Mouse (Mus musculus): ENCODE results near the gene Hist1h4b. TPM values are rescaled to one million over a fixed set of nuclear protein-coding genes. Genes with fewer than 3 reads are reported as not detected.

Gene Hist1h4b
- polyA plus RNA-seq, 1 experiment, result 27.4 TPM

DNA sequence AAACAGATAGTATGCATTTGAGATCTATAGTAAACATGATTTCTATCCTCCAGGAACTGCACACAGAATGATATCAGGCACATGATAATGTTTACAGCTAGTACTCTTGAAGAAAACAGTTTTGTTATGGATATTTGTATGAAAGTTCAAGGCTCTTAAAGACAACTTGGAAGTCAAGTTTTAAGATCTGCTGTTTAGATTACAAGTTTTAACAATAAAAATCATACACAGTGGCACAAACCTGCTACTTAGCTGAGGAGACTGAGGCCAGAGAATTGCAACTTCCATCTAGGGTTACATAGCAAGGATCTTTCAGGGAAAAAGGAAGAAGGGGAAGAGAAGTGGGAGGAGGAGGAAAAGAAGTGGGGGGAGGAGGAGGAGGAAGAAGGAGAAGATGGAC is 1.8 kb upstream of the Hist1h4b start:
- H3K4me1 ChIP-seq (ENCODE audit: control insufficient read depth, insufficient read depth, insufficient read length), result peaks cover 2% of the 10 kb centered on the region; the same call in 1 of the 2 replicates
- H3K4me3 ChIP-seq (ENCODE audit: extremely low read depth, insufficient read depth, insufficient read length), result no peak overlapping the region
- DNase-seq (ENCODE audit: low read depth in 1 of 2, low spot score in 2 of 2), result no peak
- TF ChIP-seq POLR2A (IDR thresholded peaks at IDR 0.05; ENCODE audit: low read depth, low read length), result no peak
- no peak for TF ChIP-seq CTCF (IDR thresholded peaks at IDR 0.05; ENCODE audit: extremely low read depth, insufficient read depth, insufficient read length, insufficient replicate concordance)
- no peaks in the 10 kb centered on the region for H3K36me3 ChIP-seq (ENCODE audit: control insufficient read depth, insufficient read depth, low read length)
- no peaks in the 10 kb centered on the region for H3K27me3 ChIP-seq (ENCODE audit: control insufficient read depth, insufficient read depth, low read length)
- H3K27ac ChIP-seq (ENCODE audit: insufficient read depth, low read length), result no peak overlapping the region

DNA sequence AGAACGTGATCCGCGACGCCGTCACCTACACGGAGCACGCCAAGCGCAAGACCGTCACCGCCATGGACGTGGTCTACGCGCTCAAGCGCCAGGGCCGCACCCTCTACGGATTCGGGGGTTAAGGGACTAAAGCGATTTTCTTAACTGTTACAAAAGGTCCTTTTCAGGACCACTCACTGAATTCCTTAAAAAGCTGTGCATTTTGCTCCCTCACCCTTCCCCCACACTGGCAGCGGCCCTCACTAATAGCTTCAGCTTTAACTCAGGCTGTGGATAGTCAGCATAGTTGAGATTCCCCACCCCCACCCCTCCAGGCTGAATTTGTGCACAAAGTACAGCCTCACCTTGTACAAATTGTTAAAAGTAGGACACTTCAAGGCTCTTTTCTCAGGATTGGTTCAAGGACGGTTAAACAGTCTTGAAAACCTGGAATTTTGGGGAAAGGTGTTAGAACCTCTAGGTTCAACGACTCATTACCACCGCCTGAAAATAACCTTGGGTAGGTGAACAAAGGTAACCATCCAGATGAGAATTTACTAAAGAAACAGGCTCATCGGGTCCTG is 479 bp downstream of the Hist1h4b start:
- Histone ChIP-seq H3K27me3 (ENCODE audit: control insufficient read depth, insufficient read depth, low read length) (no peaks in the 10 kb centered on the region), H3K36me3 (ENCODE audit: control insufficient read depth, insufficient read depth, low read length) (no peaks in the 10 kb centered on the region), H3K4me1 (ENCODE audit: control insufficient read depth, insufficient read depth, insufficient read length) (peaks cover 2% of the 10 kb centered on the region; the same call in 1 of the 2 replicates), H3K4me3 (ENCODE audit: extremely low read depth, insufficient read depth, insufficient read length) (peak overlapping the region; percentile 53), H3K27ac (ENCODE audit: insufficient read depth, low read length) (peak overlapping the region; percentile 88)
- DNase-seq (ENCODE audit: low read depth in 1 of 2, low spot score in 2 of 2), result no peak
- 1% methylated on average over 18 of the region's 23 CpGs for WGBS
- TF ChIP-seq POLR2A (IDR thresholded peaks at IDR 0.05; ENCODE audit: low read depth, low read length), result no peak
- TF ChIP-seq CTCF (IDR thresholded peaks at IDR 0.05; ENCODE audit: extremely low read depth, insufficient read depth, insufficient read length, insufficient replicate concordance), result no peak

DNA sequence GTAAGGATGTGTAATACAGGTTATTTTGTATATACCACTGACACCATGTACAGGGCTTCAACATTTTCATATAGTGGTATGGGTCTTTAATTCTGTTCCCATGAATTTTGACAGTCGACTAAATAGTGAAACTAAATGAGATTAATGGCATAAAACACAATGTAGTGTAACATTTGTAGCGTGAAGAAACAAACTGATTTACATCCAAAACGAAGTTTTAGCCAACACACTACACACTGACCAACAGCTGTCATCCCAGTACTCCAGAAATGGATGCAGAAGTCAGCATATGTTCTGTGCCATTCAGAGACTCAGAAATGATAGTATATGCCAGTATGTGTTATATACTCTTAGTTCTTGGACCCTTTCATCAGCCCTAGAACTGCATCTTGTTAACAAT is 1.1 kb downstream of the Hist1h4b start:
- TF ChIP-seq CTCF (IDR thresholded peaks at IDR 0.05; ENCODE audit: extremely low read depth, insufficient read depth, insufficient read length, insufficient replicate concordance), result no peak
- no peak for TF ChIP-seq POLR2A (IDR thresholded peaks at IDR 0.05; ENCODE audit: low read depth, low read length)
- no peak overlapping the region for H3K27ac ChIP-seq (ENCODE audit: insufficient read depth, low read length)
- no peaks in the 10 kb centered on the region for H3K27me3 ChIP-seq (ENCODE audit: control insufficient read depth, insufficient read depth, low read length)
- peaks cover 2% of the 10 kb centered on the region; the same call in 1 of the 2 replicates for H3K4me1 ChIP-seq (ENCODE audit: control insufficient read depth, insufficient read depth, insufficient read length)
- no peak overlapping the region for H3K4me3 ChIP-seq (ENCODE audit: extremely low read depth, insufficient read depth, insufficient read length)
- 39% methylated on average over 3 of the region's 3 CpGs for WGBS
- H3K36me3 ChIP-seq (ENCODE audit: control insufficient read depth, insufficient read depth, low read length), result no peaks in the 10 kb centered on the region
- no peak for DNase-seq (ENCODE audit: low read depth in 1 of 2, low spot score in 2 of 2)

DNA sequence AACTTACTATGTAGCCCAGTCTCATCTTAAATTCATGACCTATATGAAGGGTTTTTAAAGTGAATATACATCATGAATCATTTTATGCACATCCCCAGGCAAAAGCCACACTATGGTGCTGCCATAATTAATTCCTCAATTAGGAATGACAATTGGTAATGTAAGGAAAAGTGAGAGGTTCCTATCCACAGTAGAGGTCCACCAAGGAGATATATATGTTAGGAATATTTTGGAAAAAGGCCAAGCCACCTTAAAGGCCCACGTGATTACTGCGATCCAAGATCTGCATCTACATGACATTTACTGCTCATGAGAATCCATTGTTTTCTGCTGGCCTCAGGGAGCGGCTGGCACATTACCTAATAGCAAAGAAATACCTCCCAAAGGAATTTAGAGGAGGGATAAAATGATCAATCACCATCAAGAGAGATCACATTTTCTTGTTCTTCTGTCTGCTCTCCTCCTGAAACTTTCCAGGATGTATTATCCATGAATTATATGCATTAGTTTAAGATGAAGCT is 2.5 kb downstream of the Hist1h4b start:
- no peaks in the 10 kb centered on the region for H3K27me3 ChIP-seq (ENCODE audit: control insufficient read depth, insufficient read depth, low read length)
- no peak for DNase-seq (ENCODE audit: low read depth in 1 of 2, low spot score in 2 of 2)
- H3K27ac ChIP-seq (ENCODE audit: insufficient read depth, low read length), result no peak overlapping the region
- no peak overlapping the region for H3K4me3 ChIP-seq (ENCODE audit: extremely low read depth, insufficient read depth, insufficient read length)
- TF ChIP-seq CTCF (IDR thresholded peaks at IDR 0.05; ENCODE audit: extremely low read depth, insufficient read depth, insufficient read length, insufficient replicate concordance) (no peak), POLR2A (IDR thresholded peaks at IDR 0.05; ENCODE audit: low read depth, low read length) (no peak)
- no peaks in the 10 kb centered on the region for H3K36me3 ChIP-seq (ENCODE audit: control insufficient read depth, insufficient read depth, low read length)
- peaks cover 2% of the 10 kb centered on the region; the same call in 1 of the 2 replicates for H3K4me1 ChIP-seq (ENCODE audit: control insufficient read depth, insufficient read depth, insufficient read length)
- WGBS, result 94% methylated on average over 3 of the region's 3 CpGs

DNA sequence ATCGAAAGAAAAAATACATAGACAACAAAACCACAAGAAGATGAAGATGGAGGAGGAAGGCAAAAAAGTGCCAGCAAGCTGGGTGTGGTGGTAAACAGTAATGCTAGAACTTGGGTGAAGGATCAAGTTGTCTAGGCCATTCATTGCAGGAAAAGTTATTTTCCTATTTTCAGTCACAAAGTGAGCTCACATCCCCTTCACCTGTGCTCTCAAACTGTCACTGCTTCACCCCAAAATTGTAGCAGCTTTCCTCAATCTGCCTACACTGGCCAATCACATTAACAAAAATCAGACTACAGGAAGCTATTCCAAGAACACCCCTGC is 3.1 kb downstream of the Hist1h4b start:
- no peak for TF ChIP-seq CTCF (IDR thresholded peaks at IDR 0.05; ENCODE audit: extremely low read depth, insufficient read depth, insufficient read length, insufficient replicate concordance)
- no peak for TF ChIP-seq POLR2A (IDR thresholded peaks at IDR 0.05; ENCODE audit: low read depth, low read length)
- Histone ChIP-seq H3K4me3 (ENCODE audit: extremely low read depth, insufficient read depth, insufficient read length) (no peak overlapping the region), H3K27ac (ENCODE audit: insufficient read depth, low read length) (peak overlapping the region; percentile 40; the same call in 1 of the 2 replicates)

DNA sequence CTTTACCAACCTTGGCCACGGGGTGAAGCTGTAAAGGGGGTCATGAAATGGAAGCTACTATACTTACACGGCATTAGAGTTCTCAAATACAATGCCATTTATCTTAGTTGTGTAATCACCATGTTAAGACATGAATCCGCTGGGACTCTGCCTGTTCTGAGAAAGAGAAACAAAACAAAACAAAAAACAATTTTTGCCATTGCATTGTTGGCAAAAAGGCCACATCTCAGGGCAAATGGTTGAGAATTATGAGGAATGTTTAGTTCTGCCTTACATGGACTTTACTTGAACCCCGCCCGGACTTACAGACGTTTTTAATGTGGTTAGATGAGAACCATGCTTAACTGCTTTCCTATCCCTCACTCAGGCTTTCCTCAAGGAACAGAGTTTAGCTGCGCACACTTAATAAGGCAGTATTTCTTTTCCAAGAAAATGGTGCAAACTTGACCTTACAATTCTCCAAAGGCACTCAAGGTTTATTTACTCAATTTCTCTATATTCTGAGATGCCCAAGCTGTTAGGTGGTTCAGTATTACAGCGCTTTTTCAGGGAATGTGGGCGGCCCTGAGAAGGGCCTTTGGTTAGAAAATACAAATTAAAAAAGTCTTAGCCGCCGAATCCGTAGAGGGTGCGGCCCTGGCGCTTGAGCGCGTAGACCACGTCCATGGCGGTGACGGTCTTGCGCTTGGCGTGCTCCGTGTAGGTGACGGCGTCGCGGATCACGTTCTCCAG is 3.6 kb downstream of the Hist1h4b start:
- peak overlapping the region; percentile 60 for H3K4me3 ChIP-seq (ENCODE audit: extremely low read depth, insufficient read depth, insufficient read length)
- peak overlapping the region; percentile 86 for H3K27ac ChIP-seq (ENCODE audit: insufficient read depth, low read length)
- DNase-seq (ENCODE audit: low read depth in 1 of 2, low spot score in 2 of 2), result no peak
- H3K4me1 ChIP-seq (ENCODE audit: control insufficient read depth, insufficient read depth, insufficient read length), result peaks cover 2% of the 10 kb centered on the region; the same call in 1 of the 2 replicates
- 1% methylated on average over 26 of the region's 27 CpGs for whole genome bisulfite sequencing
- H3K27me3 ChIP-seq (ENCODE audit: control insufficient read depth, insufficient read depth, low read length), result no peaks in the 10 kb centered on the region
- H3K36me3 ChIP-seq (ENCODE audit: control insufficient read depth, insufficient read depth, low read length), result no peaks in the 10 kb centered on the region
- TF ChIP-seq POLR2A (IDR thresholded peaks at IDR 0.05; ENCODE audit: low read depth, low read length) (no peak), CTCF (IDR thresholded peaks at IDR 0.05; ENCODE audit: extremely low read depth, insufficient read depth, insufficient read length, insufficient replicate concordance) (no peak)

More for the DNA sequence above, 3.1 kb downstream of the Hist1h4b start:
- Histone ChIP-seq H3K36me3 (ENCODE audit: control insufficient read depth, insufficient read depth, low read length) (no peaks in the 10 kb centered on the region), H3K27me3 (ENCODE audit: control insufficient read depth, insufficient read depth, low read length) (no peaks in the 10 kb centered on the region), H3K4me1 (ENCODE audit: control insufficient read depth, insufficient read depth, insufficient read length) (peaks cover 2% of the 10 kb centered on the region; the same call in 1 of the 2 replicates)
- DNase-seq (ENCODE audit: low read depth in 1 of 2, low spot score in 2 of 2), result no peak
- WGBS, result 55% methylated on average over 1 of the region's 1 CpGs

Data from spleen, adult 2 months (tissue).